Mouse (Mus musculus) E14TG2a.4 (cell line): ENCODE measurements around the gene Nid2.

Experiments
- H3K27me3 ChIP-seq: 2 replicates; pipeline ENCODE4 v1.6.1; 2014; ENCODE audit warnings: low read length, control low read depth; ENCODE audit not compliant: insufficient read depth
- H3K36me3 ChIP-seq: 2 replicates; pipeline ENCODE4 v1.6.1; 2014; ENCODE audit warnings: low read length, control low read depth; ENCODE audit not compliant: insufficient read depth
- H3K4me1 ChIP-seq: replicated peaks from 2 replicates; pipeline ENCODE4 v1.6.1; 2014; ENCODE audit warnings: low read depth, low read length, control low read depth
- H3K4me3 ChIP-seq: replicated peaks from 2 replicates; pipeline ENCODE4 v1.5.1; 2014; ENCODE audit warnings: mild to moderate bottlenecking, low read length
- H3K9me3 ChIP-seq: 2 replicates; pipeline ENCODE4 v1.6.1; 2014; ENCODE audit warnings: low read length, control low read depth
- CTCF ChIP-seq: conservative IDR thresholded peaks from 2 replicates; pipeline ENCODE4 v1.5.1; 2014; ENCODE audit warnings: low read length
- NANOG ChIP-seq: IDR thresholded peaks from 2 replicates; pipeline ENCODE4 v1.6.1; 2014; ENCODE audit warnings: borderline replicate concordance, low read length, mixed read lengths
- POU5F1 ChIP-seq: IDR thresholded peaks from 2 replicates; pipeline ENCODE4 v1.6.1; 2014; ENCODE audit warnings: low read length, borderline replicate concordance

The Nid2 gene

DNA sequence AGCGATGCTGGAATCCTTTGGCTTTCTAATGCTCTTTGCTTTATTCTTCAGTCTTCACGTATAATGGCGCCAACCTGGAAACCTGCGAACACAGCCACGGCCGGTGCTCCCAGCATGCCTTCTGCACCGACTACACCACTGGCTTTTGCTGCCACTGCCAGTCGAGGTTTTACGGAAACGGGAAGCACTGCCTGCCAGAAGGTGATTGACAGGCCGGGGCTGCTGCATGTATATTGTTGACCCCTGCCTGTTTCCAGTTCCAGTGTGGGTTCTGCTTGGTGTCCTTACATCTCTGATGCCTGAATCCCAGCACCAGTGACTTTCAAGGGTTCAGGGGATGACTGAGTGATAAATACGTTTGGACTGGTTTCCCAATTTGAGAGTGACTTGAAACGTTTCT lies 26.9 kb downstream of the Nid2 start:
- peaks cover 23% of the 10 kb centered on the region for H3K9me3 ChIP-seq
- H3K4me3 ChIP-seq, result no peak overlapping the region
- no peak for TF ChIP-seq NANOG
- no peak for TF ChIP-seq POU5F1
- TF ChIP-seq CTCF, result no peak
- no peaks in the 10 kb centered on the region for H3K27me3 ChIP-seq
- H3K36me3 ChIP-seq, result peaks cover 90% of the 10 kb centered on the region
- peaks cover 43% of the 10 kb centered on the region for H3K4me1 ChIP-seq

DNA sequence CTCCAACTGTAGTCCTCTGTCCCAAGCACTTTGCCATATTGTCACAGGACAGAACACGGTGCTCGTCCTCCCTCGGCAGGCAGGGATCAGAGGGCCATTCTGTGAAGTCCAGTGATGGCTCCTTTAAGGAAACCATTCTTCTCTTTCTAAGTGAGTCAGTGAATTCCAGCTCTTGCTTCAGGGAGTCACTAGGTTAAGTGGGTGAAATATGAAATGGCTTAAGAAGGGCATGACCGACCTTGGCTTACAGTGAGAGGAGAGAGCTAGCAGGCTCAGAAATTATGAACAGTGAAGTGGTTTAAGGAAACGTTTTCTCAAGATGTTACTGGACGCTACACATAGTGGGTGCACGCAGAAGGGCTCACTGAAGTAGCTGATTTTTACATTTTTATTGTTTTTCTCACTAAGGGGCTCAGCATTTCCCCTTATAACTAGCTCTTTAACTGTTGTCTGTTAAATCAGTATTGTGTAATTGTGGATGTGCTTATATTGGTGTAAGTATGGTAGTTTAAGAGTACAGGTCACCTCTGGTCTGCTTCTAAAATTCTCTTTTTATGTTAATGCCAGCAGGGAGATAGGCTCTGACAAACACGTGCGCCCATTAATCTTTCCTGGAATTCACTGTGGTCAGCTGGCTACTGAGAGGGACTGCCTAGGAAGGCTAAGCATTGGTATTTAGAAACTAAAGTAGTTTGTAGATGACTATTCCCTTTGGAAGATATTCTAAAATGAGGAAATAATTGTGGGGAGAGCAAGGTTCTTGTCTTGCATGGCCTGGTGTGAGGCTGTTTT lies 34.9 kb downstream of the Nid2 start:
- peaks cover 14% of the 10 kb centered on the region for H3K4me1 ChIP-seq
- H3K9me3 ChIP-seq, result no peaks in the 10 kb centered on the region
- no peak for TF ChIP-seq POU5F1
- TF ChIP-seq CTCF, result no peak
- TF ChIP-seq NANOG, result no peak
- peaks cover 90% of the 10 kb centered on the region for H3K36me3 ChIP-seq
- H3K4me3 ChIP-seq, result no peak overlapping the region
- H3K27me3 ChIP-seq, result no peaks in the 10 kb centered on the region

DNA sequence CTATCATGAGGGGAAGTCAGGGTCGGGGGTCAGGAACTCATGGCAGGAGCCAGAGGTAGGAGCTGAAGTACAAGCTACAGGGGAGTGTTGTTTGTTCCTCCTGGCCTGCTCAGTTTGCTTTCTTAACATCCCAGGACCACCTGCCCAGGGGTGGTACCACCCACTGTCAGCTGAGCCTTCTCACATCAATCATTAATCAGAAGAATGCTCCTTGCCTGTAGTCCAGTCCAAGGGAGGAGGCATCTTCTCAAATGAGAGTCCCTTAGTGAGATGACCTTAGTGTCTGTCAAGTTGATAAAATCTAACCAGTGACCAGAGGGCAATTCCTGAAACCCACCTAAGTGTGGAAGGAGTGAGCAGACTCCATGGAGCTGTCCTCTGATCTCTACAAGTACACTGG lies 37.4 kb downstream of the Nid2 start:
- peaks cover 100% of the 10 kb centered on the region for H3K36me3 ChIP-seq
- no peaks in the 10 kb centered on the region for H3K27me3 ChIP-seq
- TF ChIP-seq CTCF, result no peak
- no peak overlapping the region for H3K4me3 ChIP-seq
- H3K9me3 ChIP-seq, result no peaks in the 10 kb centered on the region
- peaks cover 21% of the 10 kb centered on the region for H3K4me1 ChIP-seq

DNA sequence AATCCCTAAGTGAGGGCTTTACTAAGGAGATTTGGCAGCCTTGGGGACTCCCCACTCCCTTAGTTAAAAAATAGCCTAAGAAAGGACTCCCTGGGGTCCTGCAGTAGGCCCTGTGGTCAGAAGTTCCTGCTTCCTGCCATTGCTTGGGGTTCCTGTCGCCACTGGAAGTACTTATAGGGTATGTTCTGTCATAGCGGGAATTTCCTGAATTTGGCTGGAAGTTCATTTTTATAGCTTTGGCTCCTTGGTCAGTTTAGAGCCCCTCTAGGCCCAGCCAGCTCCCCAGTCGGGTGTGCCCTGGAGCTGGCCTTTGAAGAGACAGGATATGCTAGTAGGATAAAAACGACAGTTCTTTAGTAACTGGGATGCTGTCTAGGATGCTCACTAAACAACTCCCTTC lies 43.8 kb downstream of the Nid2 start:
- Histone ChIP-seq H3K27me3 (no peaks in the 10 kb centered on the region), H3K36me3 (peaks cover 100% of the 10 kb centered on the region), H3K4me3 (no peak overlapping the region), H3K4me1 (peaks cover 42% of the 10 kb centered on the region), H3K9me3 (no peaks in the 10 kb centered on the region)
- TF ChIP-seq CTCF (no peak), POU5F1 (no peak)

DNA sequence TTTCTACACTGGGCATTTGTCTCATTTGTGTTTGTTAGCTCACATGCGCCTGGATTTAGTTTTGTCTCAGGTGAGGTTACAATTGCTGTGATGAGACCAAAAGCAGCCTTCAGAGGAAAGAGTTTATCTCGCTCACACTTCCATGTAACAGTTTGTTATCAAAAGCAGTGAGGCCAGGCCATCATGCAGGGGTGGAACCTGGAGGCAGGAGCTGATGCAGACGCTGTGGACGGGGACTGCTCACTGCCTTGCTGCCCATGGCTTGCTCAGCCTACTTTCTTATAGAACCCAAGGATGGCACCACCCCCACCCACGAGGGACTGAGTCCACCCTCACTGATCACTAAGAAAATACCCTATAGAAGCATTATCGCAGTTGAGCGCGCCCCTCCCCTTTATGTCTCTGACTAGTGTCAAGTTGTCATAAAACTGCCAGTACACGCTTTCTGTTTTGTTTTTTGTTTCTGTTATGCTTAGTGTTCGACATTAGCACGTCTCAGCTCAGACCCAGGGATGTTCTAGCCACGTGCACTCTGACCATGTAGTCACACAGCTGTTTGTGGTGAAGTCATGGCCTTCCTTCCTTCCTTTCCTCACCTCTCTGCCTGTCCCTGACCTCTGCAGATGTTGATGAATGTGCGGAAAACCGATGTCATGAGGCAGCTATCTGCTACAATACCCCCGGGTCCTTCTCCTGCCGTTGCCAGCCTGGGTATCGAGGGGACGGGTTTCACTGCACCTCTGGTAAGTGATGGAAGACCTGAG lies 45.7 kb downstream of the Nid2 start:
- Histone ChIP-seq H3K27me3 (no peaks in the 10 kb centered on the region), H3K36me3 (peaks cover 100% of the 10 kb centered on the region), H3K4me3 (no peak overlapping the region), H3K9me3 (no peaks in the 10 kb centered on the region), H3K4me1 (peaks cover 59% of the 10 kb centered on the region)
- TF ChIP-seq POU5F1 (no peak), NANOG (no peak), CTCF (no peak)

DNA sequence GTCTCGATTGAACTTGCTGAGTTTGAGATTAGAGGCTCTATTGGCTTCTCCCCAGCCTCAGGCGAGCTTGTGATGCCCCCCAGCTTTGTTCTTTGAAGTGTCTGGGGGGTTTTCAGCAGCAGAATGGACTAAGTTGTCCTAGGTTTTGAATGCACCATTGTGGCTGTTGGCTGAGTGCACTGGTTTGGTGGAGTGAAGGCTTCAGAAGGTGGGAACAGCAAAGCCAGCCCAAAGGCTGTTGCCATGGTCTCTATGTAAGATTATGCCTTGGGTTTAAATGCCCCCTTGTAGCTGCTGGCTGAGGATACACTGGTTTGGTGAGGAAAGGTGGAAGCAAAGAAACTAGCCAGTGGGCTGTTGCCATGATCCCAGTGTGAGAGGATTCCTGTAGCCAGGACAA lies 49.4 kb downstream of the Nid2 start:
- no peaks in the 10 kb centered on the region for H3K9me3 ChIP-seq
- TF ChIP-seq CTCF (no peak), POU5F1 (no peak), NANOG (no peak)
- peaks cover 76% of the 10 kb centered on the region for H3K4me1 ChIP-seq
- no peaks in the 10 kb centered on the region for H3K27me3 ChIP-seq
- H3K36me3 ChIP-seq, result peaks cover 100% of the 10 kb centered on the region
- no peak overlapping the region for H3K4me3 ChIP-seq

DNA sequence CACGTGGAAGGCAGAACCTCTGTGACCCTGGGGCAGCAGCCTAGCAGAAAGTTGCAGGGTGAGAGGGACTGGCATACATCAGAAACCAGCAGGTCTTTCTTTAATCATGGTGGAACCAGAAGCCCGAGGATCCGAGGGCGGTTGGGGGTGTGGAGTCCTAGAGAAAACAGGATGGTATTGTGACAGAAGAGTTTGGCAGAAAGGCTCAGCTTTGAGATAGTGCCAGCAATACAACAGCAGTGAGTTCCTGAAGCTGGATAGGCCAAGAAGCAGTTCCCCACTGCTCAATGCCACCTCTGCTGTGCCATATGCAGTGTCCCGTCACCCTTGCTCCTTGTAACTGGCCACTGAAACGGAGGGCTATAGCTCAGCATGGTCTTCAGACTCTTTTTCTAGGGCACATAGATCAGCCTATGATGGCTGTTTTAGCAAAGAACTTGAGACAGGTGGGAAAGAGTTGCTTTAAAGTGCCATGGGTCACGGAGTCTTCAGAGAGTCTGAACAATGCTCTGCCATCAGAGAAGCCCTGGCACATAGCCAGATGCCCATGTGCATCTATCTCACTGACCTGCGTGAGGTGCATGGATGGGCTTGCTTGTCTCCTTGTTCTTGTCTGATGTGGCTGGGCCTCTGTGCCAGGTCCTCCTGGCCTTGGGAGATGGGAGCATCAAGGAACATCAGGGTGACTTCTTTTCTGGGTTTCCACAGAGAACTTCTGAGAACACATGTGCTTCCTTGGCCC lies 50.6 kb downstream of the Nid2 start:
- H3K4me3 ChIP-seq, result no peak overlapping the region
- no peaks in the 10 kb centered on the region for H3K9me3 ChIP-seq
- TF ChIP-seq POU5F1 (no peak), NANOG (no peak)
- H3K36me3 ChIP-seq, result peaks cover 100% of the 10 kb centered on the region
- no peaks in the 10 kb centered on the region for H3K27me3 ChIP-seq
- peaks cover 85% of the 10 kb centered on the region for H3K4me1 ChIP-seq

DNA sequence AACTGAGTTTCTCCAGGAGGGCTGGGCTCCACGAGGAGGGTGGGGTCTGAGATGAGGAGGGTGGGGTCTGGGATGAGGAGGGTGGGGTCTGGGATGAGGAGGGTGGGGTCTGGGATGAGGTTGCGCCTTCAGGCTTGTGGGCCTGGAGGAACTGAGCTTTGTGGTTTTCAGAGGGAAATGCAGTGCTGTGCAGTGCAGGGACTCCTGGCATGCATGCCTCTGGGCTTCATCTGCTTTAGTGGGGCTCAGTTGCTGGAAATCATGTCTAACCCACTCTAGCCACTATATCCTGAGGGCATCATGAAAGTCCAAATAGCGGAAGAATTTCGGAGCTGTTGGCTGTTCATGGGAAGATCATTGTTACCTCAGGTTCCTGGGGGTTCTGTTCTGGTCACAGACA lies 52.2 kb downstream of the Nid2 start:
- TF ChIP-seq NANOG, result no peak
- no peak for TF ChIP-seq POU5F1
- TF ChIP-seq CTCF, result no peak
- H3K4me3 ChIP-seq, result 0 out of 2 replicates have a peak overlapping the region, but pooled peaks have one; percentile 21
- no peaks in the 10 kb centered on the region for H3K9me3 ChIP-seq
- no peaks in the 10 kb centered on the region for H3K27me3 ChIP-seq
- peaks cover 88% of the 10 kb centered on the region for H3K4me1 ChIP-seq
- peaks cover 100% of the 10 kb centered on the region for H3K36me3 ChIP-seq
